Mouse (Mus musculus): Measurements from ENCODE around the gene Fkbp9. TPM values are rescaled to one million over a fixed set of nuclear protein-coding genes. Genes with fewer than 3 reads are reported as not detected.

The Fkbp9 gene
- 55.4 and 61.4 TPM in 2 replicates for polyA plus RNA-seq (2014; fragmentation: Nextera tagmentation; extraction: Ambion mirVana)

DNA sequence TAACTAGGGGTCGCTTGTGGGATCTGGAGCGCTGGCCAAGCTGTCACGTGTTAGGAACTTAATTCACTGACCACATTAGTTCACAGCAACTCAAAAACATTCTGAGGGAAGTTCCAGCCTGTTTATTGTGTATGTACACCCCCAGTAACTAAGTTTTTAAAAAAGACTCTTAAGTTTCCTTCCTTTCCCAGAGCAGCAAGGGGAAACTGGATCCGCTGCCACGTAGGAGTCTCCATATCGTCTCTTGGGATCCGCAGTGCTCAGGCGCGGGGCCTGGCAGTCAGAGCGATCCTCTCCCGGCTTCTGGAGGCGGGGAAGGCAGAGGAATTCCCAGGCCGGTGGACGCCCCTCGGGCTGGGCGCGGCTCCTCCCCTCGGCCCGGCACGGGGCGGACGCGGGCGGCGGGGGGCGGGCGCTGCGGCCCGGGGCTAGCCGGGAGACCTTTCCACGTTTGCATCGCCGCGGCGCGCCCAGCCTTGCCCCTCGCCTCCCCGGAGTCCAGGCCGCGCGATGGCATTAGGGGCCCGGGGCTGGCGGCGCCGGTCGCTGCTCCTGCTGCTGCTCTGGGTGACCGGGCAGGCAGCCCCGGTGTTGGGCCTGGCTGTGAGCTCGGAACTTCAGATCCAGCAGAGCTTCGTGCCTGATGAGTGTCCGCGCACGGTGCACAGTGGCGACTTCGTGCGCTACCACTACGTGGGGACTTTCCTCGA is at the start of gene Fkbp9:
Gene Fkbp9 (plus strand): TSS at position 363 of the 710 bp plus-strand sequence.
- under 1% methylated on average over 44 of the region's 58 CpGs for WGBS
- Histone ChIP-seq H3K27me3 (ENCODE audit: control insufficient read depth, insufficient read depth, low read length) (no peaks in the 10 kb centered on the region; the same call in 1 of the 2 replicates), H3K4me2 (replicated peaks; ENCODE audit: low read depth, low read length) (peak within 1 kb of the TSS; percentile 83), H3K4me1 (replicated peaks; ENCODE audit: control insufficient read depth, insufficient read depth, low read length) (no peaks in the 10 kb centered on the region), H3K27ac (ENCODE audit: low read depth, low read length) (peak within 1 kb of the TSS; percentile 51; the same call in 1 of the 2 replicates), H3K36me3 (ENCODE audit: control insufficient read depth, insufficient read depth, low read length) (no peaks in the 10 kb centered on the region), H3K9me3 (ENCODE audit: control insufficient read depth, low read length) (no peaks in the 10 kb centered on the region), H3K4me3 (ENCODE audit: low read depth, low read length) (peak within 1 kb of the TSS; percentile 58), H3K9ac (ENCODE audit: low read depth, low read length) (peak within 1 kb of the TSS; percentile 72)
- ATAC-seq (ENCODE audit: low FRiP score), result peak; percentile 94
- DNase-seq (ENCODE audit: low spot score), result peak; percentile 83

DNA sequence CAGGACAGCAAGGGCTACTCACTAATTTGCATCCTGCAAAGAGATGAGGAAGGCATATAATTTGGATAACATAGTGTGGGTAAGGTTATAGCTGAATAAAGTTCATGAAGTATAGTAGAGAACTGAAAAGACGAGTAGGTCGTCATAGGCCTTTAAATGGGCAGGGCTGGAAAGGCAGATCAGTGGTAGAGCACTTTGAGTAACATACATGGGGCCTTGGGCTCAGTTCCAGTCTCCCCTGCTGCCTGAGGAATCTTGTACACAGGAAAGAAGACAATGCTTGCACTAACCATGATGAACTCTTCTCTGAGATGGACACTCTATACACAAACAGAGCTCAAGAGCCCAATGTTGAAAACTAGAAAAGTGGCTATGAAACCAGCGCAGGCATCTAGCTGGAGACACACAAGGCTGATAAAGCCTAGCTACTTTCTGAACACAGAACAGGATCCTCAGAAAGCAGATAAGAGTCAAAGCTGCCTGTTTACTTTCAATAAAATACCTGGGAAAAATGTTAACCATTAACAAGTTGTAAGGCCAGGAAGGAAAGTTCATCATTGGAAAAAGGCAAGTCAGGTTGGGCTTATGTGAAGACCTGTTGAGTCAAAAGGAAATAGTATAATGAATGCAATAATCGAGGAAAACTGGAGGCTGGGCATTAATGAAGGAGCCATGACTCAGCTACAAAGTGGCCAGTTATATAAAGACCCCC is 48.1 kb upstream of the Fkbp9 start:
- no peak overlapping the region for H3K4me3 ChIP-seq (ENCODE audit: low read depth, low read length)
- ATAC-seq (ENCODE audit: low FRiP score) (no peak), DNase-seq (ENCODE audit: low spot score) (no peak)
- H3K27me3 ChIP-seq (ENCODE audit: control insufficient read depth, insufficient read depth, low read length), result no peaks in the 10 kb centered on the region
- no peak overlapping the region for H3K4me2 ChIP-seq (replicated peaks; ENCODE audit: low read depth, low read length)
- H3K9ac ChIP-seq (ENCODE audit: low read depth, low read length), result no peak overlapping the region
- WGBS, result 93% methylated on average over 4 of the region's 4 CpGs
- no peaks in the 10 kb centered on the region for H3K9me3 ChIP-seq (ENCODE audit: control insufficient read depth, low read length)
- H3K36me3 ChIP-seq (ENCODE audit: control insufficient read depth, insufficient read depth, low read length), result peaks cover 8% of the 10 kb centered on the region; the same call in 1 of the 2 replicates
- H3K4me1 ChIP-seq (replicated peaks; ENCODE audit: control insufficient read depth, insufficient read depth, low read length), result no peaks in the 10 kb centered on the region
- no peak overlapping the region for H3K27ac ChIP-seq (ENCODE audit: low read depth, low read length)

DNA sequence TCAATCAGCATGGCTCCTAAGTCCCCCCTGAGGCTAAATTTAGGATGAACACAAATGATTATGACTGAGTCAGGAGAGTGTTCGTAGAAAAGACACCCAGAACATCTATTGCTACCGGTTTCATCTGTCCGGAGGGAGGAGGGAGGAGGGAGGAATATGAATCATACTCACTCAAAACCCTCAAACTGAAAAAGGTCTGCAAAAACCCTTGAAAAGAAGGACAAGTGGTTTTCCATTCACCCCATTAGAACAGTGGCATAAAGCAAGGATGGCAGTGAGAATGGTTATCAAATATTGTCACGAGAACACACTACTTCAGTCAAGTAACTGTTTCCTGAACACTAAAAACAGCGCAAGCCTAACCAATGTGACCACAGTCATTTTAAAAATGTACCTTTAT is 46.8 kb upstream of the Fkbp9 start:
- DNase-seq (ENCODE audit: low spot score), result no peak
- Histone ChIP-seq H3K27ac (ENCODE audit: low read depth, low read length) (no peak overlapping the region), H3K9me3 (ENCODE audit: control insufficient read depth, low read length) (no peaks in the 10 kb centered on the region), H3K4me2 (replicated peaks; ENCODE audit: low read depth, low read length) (no peak overlapping the region), H3K4me1 (replicated peaks; ENCODE audit: control insufficient read depth, insufficient read depth, low read length) (no peaks in the 10 kb centered on the region), H3K4me3 (ENCODE audit: low read depth, low read length) (no peak overlapping the region), H3K27me3 (ENCODE audit: control insufficient read depth, insufficient read depth, low read length) (no peaks in the 10 kb centered on the region), H3K36me3 (ENCODE audit: control insufficient read depth, insufficient read depth, low read length) (peaks cover 3% of the 10 kb centered on the region; the same call in 1 of the 2 replicates), H3K9ac (ENCODE audit: low read depth, low read length) (no peak overlapping the region)
- 94% methylated on average over 5 of the region's 5 CpGs for WGBS
- ATAC-seq (ENCODE audit: low FRiP score), result no peak

DNA sequence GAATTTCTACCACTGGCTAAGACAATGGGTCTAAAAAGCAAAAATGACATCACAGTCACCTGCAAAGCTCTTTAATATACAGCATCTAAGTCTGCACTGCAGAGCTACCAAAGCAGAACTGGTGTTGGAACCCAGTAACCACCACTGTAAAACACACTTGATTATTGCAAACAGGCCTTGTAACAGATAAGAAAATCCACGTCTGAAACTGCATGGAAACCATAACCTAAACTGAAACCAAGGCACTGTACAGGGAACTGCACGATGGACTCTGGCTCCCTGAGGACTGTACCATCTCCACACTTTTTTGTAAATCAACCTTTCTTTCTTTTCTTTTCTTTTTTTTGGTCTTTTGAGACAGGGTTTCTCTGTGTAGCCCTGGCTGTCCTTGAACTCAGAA is 44.2 kb upstream of the Fkbp9 start:
- 0 out of 2 replicates have a peak, but pooled peaks cover 2% of the 10 kb centered on the region for H3K36me3 ChIP-seq (ENCODE audit: control insufficient read depth, insufficient read depth, low read length)

DNA sequence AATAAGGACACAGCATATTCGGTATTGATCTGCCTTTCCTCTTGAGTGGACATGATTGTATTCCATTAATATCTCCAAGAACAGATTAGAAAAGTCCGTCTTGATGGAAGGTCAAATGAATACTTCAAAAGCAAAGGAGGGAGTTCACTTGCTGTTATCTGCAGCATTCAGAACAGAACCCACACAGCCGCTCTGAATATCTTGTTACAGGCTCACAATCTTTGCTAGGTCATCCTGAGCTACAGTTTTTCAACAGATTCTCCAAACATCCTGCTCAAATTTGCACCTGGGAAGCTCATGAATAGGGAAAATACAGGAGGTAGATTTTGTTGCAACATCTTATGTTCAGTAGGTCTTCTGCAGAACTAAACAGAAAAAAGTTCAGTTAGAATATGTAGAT is 42.5 kb upstream of the Fkbp9 start:
- Histone ChIP-seq H3K36me3 (ENCODE audit: control insufficient read depth, insufficient read depth, low read length) (0 out of 2 replicates have a peak, but pooled peaks cover 2% of the 10 kb centered on the region), H3K9ac (ENCODE audit: low read depth, low read length) (no peak overlapping the region), H3K4me1 (replicated peaks; ENCODE audit: control insufficient read depth, insufficient read depth, low read length) (no peaks in the 10 kb centered on the region), H3K4me3 (ENCODE audit: low read depth, low read length) (no peak overlapping the region), H3K4me2 (replicated peaks; ENCODE audit: low read depth, low read length) (no peak overlapping the region), H3K9me3 (ENCODE audit: control insufficient read depth, low read length) (no peaks in the 10 kb centered on the region), H3K27ac (ENCODE audit: low read depth, low read length) (no peak overlapping the region), H3K27me3 (ENCODE audit: control insufficient read depth, insufficient read depth, low read length) (no peaks in the 10 kb centered on the region)
- 92% methylated on average over 3 of the region's 3 CpGs for WGBS
- ATAC-seq (ENCODE audit: low FRiP score), result no peak
- DNase-seq (ENCODE audit: low spot score), result no peak

More for the DNA sequence above, 44.2 kb upstream of the Fkbp9 start:
- Histone ChIP-seq H3K4me1 (replicated peaks; ENCODE audit: control insufficient read depth, insufficient read depth, low read length) (no peaks in the 10 kb centered on the region), H3K9me3 (ENCODE audit: control insufficient read depth, low read length) (no peaks in the 10 kb centered on the region), H3K4me3 (ENCODE audit: low read depth, low read length) (no peak overlapping the region), H3K27ac (ENCODE audit: low read depth, low read length) (no peak overlapping the region), H3K27me3 (ENCODE audit: control insufficient read depth, insufficient read depth, low read length) (no peaks in the 10 kb centered on the region), H3K4me2 (replicated peaks; ENCODE audit: low read depth, low read length) (no peak overlapping the region), H3K9ac (ENCODE audit: low read depth, low read length) (no peak overlapping the region)
- WGBS, result 87% methylated on average over 2 of the region's 2 CpGs
- ATAC-seq (ENCODE audit: low FRiP score) (no peak), DNase-seq (ENCODE audit: low spot score) (no peak)

DNA sequence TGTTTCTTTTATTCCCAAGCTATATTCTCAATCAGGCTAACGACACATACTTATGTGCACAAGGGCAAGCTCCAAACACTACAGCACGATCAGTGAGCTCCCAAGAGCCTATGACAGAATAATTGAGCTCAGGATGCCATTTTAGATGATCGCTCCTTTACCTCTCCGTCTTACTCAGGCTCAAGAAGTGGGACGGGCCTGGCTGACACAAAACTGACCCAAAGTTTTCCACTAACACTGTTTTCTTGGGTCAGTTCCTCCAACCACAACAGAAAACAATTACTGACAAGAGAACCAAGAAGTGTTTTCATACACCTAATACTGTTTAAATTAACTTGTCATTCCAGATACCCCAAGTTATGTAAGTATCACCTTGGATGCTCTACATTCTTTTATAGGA is 37.0 kb upstream of the Fkbp9 start:
- no peaks in the 10 kb centered on the region for H3K27me3 ChIP-seq (ENCODE audit: control insufficient read depth, insufficient read depth, low read length)
- H3K9ac ChIP-seq (ENCODE audit: low read depth, low read length), result no peak overlapping the region
- no peak overlapping the region for H3K4me2 ChIP-seq (replicated peaks; ENCODE audit: low read depth, low read length)
- no peaks in the 10 kb centered on the region for H3K36me3 ChIP-seq (ENCODE audit: control insufficient read depth, insufficient read depth, low read length)
- DNase-seq (ENCODE audit: low spot score), result no peak
- 94% methylated on average over 5 of the region's 5 CpGs for WGBS
- no peak overlapping the region for H3K4me3 ChIP-seq (ENCODE audit: low read depth, low read length)
- H3K27ac ChIP-seq (ENCODE audit: low read depth, low read length), result no peak overlapping the region
- no peak for ATAC-seq (ENCODE audit: low FRiP score)
- no peaks in the 10 kb centered on the region for H3K9me3 ChIP-seq (ENCODE audit: control insufficient read depth, low read length)
- H3K4me1 ChIP-seq (replicated peaks; ENCODE audit: control insufficient read depth, insufficient read depth, low read length), result no peaks in the 10 kb centered on the region; the same call in 1 of the 2 replicates

DNA sequence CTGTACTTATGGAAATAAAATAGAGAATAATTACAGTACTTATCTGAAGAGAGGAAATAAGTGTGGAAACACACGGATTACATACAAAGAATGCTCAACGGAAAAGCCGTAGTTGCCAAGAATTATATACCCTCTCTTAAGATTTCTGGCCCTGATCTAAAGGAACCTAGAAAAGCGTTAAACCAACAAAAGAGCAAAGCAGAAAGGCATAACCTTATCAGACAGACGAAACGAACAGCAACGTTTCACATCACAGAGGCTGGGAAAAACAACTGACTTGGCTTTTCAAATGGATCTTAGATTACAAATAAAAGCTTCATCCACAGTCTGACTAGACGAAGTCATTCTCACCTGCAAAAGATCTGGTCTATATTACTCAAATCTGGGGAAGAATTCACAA is 35.6 kb upstream of the Fkbp9 start:
- 14% methylated on average over 8 of the region's 8 CpGs for WGBS
- Histone ChIP-seq H3K9me3 (ENCODE audit: control insufficient read depth, low read length) (no peaks in the 10 kb centered on the region), H3K4me1 (replicated peaks; ENCODE audit: control insufficient read depth, insufficient read depth, low read length) (no peaks in the 10 kb centered on the region; the same call in 1 of the 2 replicates), H3K4me3 (ENCODE audit: low read depth, low read length) (peak overlapping the region; percentile 61), H3K27ac (ENCODE audit: low read depth, low read length) (no peak overlapping the region), H3K27me3 (ENCODE audit: control insufficient read depth, insufficient read depth, low read length) (no peaks in the 10 kb centered on the region), H3K36me3 (ENCODE audit: control insufficient read depth, insufficient read depth, low read length) (no peaks in the 10 kb centered on the region), H3K4me2 (replicated peaks; ENCODE audit: low read depth, low read length) (peak overlapping the region; percentile 61), H3K9ac (ENCODE audit: low read depth, low read length) (peak overlapping the region; percentile 94)
- no peak for ATAC-seq (ENCODE audit: low FRiP score)
- no peak for DNase-seq (ENCODE audit: low spot score)

DNA sequence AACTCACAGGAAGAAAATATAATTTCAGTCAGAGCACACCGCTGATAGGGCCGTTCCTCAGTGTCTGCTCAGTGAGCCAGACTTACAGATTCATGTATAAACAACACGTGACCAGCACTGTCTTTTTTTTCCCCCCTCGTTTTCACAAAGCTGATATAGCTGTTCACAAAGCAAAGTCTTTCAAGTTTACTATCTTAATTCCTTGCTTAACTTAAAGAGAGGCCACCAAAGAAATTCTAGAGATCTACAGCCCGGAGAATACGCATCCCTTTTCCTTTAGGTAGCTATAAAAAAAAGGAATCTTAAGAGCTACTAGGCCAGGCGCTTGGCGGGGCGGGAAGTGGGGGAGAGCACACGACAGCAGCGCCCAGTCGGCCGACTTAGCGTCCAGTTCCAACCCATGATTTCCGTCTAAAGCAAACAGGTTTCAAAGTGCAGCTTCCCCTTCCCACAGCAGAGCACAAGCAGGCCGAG is 35.2 kb upstream of the Fkbp9 start:
- under 1% methylated on average over 16 of the region's 16 CpGs for WGBS
- Histone ChIP-seq H3K4me3 (ENCODE audit: low read depth, low read length) (peak overlapping the region; percentile 61), H3K9ac (ENCODE audit: low read depth, low read length) (peak overlapping the region; percentile 94), H3K36me3 (ENCODE audit: control insufficient read depth, insufficient read depth, low read length) (no peaks in the 10 kb centered on the region), H3K27ac (ENCODE audit: low read depth, low read length) (peak overlapping the region; percentile 99), H3K27me3 (ENCODE audit: control insufficient read depth, insufficient read depth, low read length) (no peaks in the 10 kb centered on the region), H3K4me2 (replicated peaks; ENCODE audit: low read depth, low read length) (peak overlapping the region; percentile 61), H3K4me1 (replicated peaks; ENCODE audit: control insufficient read depth, insufficient read depth, low read length) (no peaks in the 10 kb centered on the region; the same call in 1 of the 2 replicates), H3K9me3 (ENCODE audit: control insufficient read depth, low read length) (no peaks in the 10 kb centered on the region)
- DNase-seq (ENCODE audit: low spot score), result peak; percentile 66
- peak; percentile 27 for ATAC-seq (ENCODE audit: low FRiP score)

Data from hindbrain, embryonic 11.5 days (tissue).